8 mouse cellular contexts compared by ENCODE assay signal in the genomic region with DNA sequence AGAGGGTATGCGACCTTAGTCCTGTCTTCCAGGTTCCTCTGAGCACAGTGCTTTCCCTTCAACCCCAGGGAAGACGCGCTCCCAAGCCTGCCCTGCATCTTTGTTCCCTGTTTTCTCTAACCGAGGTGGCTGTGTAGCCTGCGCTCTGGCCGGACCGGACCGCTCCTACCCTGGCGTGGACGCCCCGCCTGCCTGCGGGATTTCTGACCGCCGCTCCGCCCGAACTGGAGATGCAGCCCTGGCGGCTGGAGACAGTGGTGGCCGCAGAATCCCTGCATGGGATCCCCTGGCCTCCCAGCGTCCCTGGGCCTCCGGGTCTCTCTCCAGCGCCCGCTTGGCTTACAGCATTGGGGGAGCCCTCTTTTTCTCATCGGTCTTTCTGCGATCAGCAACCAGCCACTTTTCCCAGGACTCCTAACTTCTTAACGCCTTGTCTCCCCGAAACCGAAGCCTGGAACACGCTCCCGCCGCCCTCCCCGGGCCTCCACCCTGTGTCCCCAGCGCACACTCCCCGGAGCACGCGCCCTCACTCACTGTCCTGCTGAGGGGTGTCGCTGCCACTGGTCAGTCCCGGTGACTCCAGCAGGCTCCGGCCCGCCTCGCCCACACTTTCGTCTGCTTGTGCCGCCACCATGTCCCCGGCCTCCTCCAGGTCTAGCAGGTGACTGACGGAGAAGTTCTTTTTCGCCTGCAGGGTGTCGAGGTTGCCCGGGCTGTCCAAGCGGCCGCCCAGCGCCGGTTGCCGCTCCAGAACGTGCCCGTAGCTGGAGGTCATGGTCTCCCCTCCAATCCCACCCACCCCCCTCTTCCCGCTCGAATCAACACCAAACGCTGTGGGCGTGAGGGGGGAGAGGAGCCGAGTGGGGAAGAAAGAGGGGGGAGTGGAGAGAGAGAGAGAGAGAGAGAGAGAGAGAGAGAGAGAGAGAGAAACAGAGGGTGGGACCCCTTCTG. TPM values are rescaled to one million over a fixed set of nuclear protein-coding genes. Genes with fewer than 3 reads are reported as not detected.
DNase-seq lines count a peak whose midpoint lies in the region; ATAC-seq and TF ChIP-seq lines count a peak whose summit lies in the region.

No protein-coding gene starts in this region.

- H3K4me1 ChIP-seq in kidney, embryonic 15.5 days, result peaks cover 45% of the 10 kb centered on the region

- no peaks in the 10 kb centered on the region for H3K36me3 ChIP-seq in kidney, embryonic 15.5 days

- WGBS in kidney, embryonic 15.5 days, result under 1% methylated on average over 59 of the region's 59 CpGs

- peak overlapping the region; percentile 42 for H3K9ac ChIP-seq in kidney, embryonic 15.5 days

- H3K9me3 ChIP-seq in kidney, embryonic 15.5 days (replicated peaks), result no peaks in the 10 kb centered on the region

- peaks cover 84% of the 10 kb centered on the region for H3K27me3 ChIP-seq in kidney, embryonic 15.5 days

- peak overlapping the region; percentile 88 for H3K4me2 ChIP-seq in kidney, embryonic 15.5 days

- ATAC-seq in kidney, embryonic 15.5 days (replicated peaks; ENCODE audit: low FRiP score), result peak; percentile 57

- peak overlapping the region; percentile 59 for H3K27ac ChIP-seq in left cerebral cortex, adult 2 months
- peak overlapping the region; percentile 75 for H3K27ac ChIP-seq in kidney, embryonic 15.5 days

- peak in 1 of 2 experiments; percentile 19 for DNase-seq in left cerebral cortex, adult 2 months (ENCODE audit: extremely low spot score in 1 of 2, low spot score in 2 of 2)
- no peak for DNase-seq in left cerebral cortex, adult 8-10 months (ENCODE audit: low spot score in 2 of 2)
- peak; percentile 76 for DNase-seq in embryo, embryonic 9.5 days (ENCODE audit: extremely low spot score)
- peak; percentile 63 to 71 for DNase-seq in heart, adult 9 months (ENCODE audit: low spot score in 2 of 2)
- peak; percentile 55 to 67 for DNase-seq in lung, postnatal 4 days
- DNase-seq in skeletal muscle tissue, adult 2 months (ENCODE audit: low read depth, low spot score), result peak; percentile 63
- no peak for DNase-seq in MN1 (ENCODE audit: low spot score)

- peak overlapping the region; percentile 52 for H3K4me3 ChIP-seq in left cerebral cortex, adult 2 months
- H3K4me3 ChIP-seq in kidney, embryonic 15.5 days (replicated peaks), result peak overlapping the region; percentile 52

- intact Hi-C loops in left cerebral cortex, adult 2 months (cut with DNase I), result loop anchor here (5.0 kb wide), 1 partner anchor 90 kb away; a partner anchor contains a TSS

- TF ChIP-seq CTCF in left cerebral cortex, adult 2 months (IDR thresholded peaks at IDR 0.05), result no peak; the same call in 1 of the 2 replicates

RNA-seq across cellular contexts. Expression of a gene that starts 1.4 kb away (rescaled TPM):
- total RNA-seq in left cerebral cortex, adult 2 months (2021), result 1 to 10 TPM; 4.4 to 6.1 TPM
- 1 to 10 TPM; 3.9 to 6.3 (median 5.2) TPM for total RNA-seq in left cerebral cortex, adult 8-10 months (2022)
- polyA plus RNA-seq in kidney, embryonic 15.5 days (2015; fragmentation: Nextera tagmentation; extraction: Ambion mirVana), result 10.5 and 10.9 TPM in 2 replicates

Comparison
In these comparisons a context has a peak if more than half of its experiments do, and no peak if none do; other contexts are left out.
1. DNase-seq: peak in embryo, embryonic 9.5 days (single experiment), heart, adult 9 months (2 of 2), lung, postnatal 4 days (2 of 2) and skeletal muscle tissue, adult 2 months (single experiment); none in left cerebral cortex, adult 8-10 months (0 of 2) and MN1 (single experiment).